Mouse (Mus musculus): ENCODE measurements around the gene Ccdc173.

The Ccdc173 gene

GRCm38 (mm10) chr2:69790285-69790684, 910 bp upstream of the Ccdc173 start:
- peak; percentile 58 to 77 for DNase-seq (ENCODE audit: low read depth in 1 of 2, low spot score in 2 of 2)

- no peak for DNase-seq (ENCODE audit: low read depth in 1 of 2, low spot score in 2 of 2)
Measured at GRCm38 (mm10) chr2:69788974-69789373, 401 bp downstream of the Ccdc173 start.

GRCm38 (mm10) chr2:69778836-69779177, 10.6 kb downstream of the Ccdc173 start:
- DNase-seq (ENCODE audit: low read depth in 1 of 2, low spot score in 2 of 2) = no peak

GRCm38 (mm10) chr2:69777985-69778835, 11.2 kb downstream of the Ccdc173 start:
- no peak for DNase-seq (ENCODE audit: low read depth in 1 of 2, low spot score in 2 of 2)

DNA sequence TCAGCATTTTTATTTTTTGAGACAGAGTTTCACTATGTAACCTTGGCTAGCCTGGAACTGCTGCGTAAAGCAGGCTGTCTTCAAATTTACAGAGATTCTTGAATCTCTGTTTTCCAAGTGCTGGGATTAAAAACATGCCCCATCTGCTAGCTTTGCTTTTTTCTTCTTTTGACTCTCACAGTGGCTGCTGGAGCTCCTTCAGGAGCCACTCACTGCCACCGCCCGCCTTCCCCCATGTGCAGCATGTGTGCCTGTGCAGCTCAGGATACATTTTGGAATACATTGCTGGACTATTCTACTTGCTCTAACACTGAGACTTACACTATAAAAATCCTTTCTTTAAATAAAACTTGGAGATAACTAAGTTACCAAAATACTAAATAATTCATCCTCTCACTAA, 16.0 kb downstream of the Ccdc173 start:
- no peak for DNase-seq (ENCODE audit: low read depth in 1 of 2, low spot score in 2 of 2)

- DNase-seq (ENCODE audit: low read depth in 1 of 2, low spot score in 2 of 2) = no peak
Measured at GRCm38 (mm10) chr2:69764716-69765115, 24.7 kb downstream of the Ccdc173 start.

- DNase-seq (ENCODE audit: low read depth in 1 of 2, low spot score in 2 of 2) = no peak
Measured at GRCm38 (mm10) chr2:69763340-69763739, 26.0 kb downstream of the Ccdc173 start.

- DNase-seq (ENCODE audit: low read depth in 1 of 2, low spot score in 2 of 2) = no peak
Measured at GRCm38 (mm10) chr2:69760980-69761379, 28.4 kb downstream of the Ccdc173 start.

DNA sequence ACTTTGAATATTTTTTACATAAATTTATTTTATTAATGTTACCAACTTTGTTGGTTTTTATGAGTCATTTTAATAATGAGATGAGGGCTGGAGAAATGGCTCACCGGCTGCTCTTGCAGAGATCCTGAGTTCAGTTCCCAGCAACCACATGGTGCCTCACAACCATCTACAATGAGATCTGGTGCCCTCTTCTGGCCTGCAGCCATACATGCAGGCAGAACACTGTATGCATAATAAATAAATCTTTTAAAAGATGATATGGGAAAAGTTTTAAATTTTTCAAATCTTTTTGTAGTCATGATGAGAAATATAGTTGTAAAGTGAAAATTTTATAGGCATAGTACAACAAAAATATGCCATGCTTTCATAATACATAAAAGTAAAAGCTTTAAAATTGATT, 44.3 kb downstream of the Ccdc173 start:
- no peak for DNase-seq (ENCODE audit: low read depth in 1 of 2, low spot score in 2 of 2)

- DNase-seq (ENCODE audit: low read depth in 1 of 2, low spot score in 2 of 2) = no peak
Measured at GRCm38 (mm10) chr2:69723519-69723825, 65.9 kb downstream of the Ccdc173 start.

DNA sequence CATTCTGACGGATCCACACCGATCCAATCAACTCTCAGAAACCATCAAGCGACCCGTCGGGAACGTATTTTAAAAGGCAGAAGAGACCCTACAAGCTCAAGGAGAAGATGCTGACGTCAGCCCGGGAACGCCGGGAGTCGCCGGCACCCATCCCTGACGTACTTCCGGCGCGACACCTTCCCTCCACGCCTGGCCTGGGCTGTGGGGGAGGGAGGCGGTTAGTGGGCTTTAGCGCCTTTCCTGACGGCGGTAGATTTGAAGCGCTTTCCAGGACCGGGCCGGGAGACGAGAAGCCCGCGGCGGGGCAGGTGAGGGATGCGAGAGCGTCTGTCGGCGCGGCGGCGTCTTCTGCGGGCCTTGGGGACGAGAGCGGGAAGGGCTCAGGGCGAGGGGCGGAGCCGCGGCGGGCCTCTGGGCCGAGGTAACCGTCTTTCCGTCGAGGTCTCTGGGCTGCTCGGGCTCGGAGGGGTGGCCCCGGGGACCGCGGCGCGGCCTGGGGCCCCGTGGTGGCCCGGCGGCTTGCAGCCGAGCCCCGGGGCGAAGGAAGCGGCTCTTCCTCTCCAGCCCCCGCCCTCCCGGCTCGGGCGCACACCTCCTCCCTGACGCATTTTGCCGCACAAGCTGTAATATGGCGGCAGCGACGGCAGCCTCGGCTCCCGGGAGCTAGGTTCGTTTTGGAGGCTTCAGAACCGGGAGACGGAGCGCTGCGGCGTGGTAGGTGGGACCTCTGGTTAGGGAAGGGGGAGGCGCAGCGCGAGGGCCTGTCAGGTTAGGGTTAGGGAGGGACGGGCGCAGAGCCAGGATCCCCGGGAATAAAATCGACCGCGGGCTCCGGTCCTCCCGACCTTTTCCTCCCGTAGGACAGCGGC, 66.5 kb downstream of the Ccdc173 start:
- DNase-seq (ENCODE audit: low read depth in 1 of 2, low spot score in 2 of 2) = peak; percentile 71 to 81

- DNase-seq (ENCODE audit: low read depth in 1 of 2, low spot score in 2 of 2) = no peak
Measured at GRCm38 (mm10) chr2:69722273-69722649, 67.1 kb downstream of the Ccdc173 start, which contains the start of gene Ppig. Gene Ppig, plus strand, starts transcription at chr2:69722545.

DNA sequence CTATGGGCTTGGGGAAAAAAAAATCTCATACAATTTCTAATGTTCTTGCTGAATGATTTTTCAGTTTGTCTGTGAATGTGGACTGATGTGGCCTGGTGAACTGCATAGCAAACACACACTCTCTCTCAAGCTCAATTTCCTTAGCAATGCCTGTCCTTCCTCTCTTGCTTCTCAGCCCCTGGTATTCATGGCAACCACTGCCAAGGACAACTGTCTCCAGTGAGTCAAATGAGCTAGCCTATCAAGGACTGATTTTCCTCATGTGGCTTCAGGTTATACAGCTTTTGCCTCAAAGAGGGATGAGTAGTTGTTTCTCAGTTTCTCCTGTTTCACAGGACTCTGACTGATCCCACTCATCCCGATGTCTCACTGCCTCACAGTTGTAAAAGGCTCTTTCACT, 70.3 kb downstream of the Ccdc173 start:
- no peak for DNase-seq (ENCODE audit: low read depth in 1 of 2, low spot score in 2 of 2)

GRCm38 (mm10) chr2:69716483-69716882, 72.9 kb downstream of the Ccdc173 start:
- DNase-seq (ENCODE audit: low read depth in 1 of 2, low spot score in 2 of 2) = no peak

- DNase-seq (ENCODE audit: low read depth in 1 of 2, low spot score in 2 of 2) = no peak
Measured at GRCm38 (mm10) chr2:69714126-69714525, 75.2 kb downstream of the Ccdc173 start.

DNA sequence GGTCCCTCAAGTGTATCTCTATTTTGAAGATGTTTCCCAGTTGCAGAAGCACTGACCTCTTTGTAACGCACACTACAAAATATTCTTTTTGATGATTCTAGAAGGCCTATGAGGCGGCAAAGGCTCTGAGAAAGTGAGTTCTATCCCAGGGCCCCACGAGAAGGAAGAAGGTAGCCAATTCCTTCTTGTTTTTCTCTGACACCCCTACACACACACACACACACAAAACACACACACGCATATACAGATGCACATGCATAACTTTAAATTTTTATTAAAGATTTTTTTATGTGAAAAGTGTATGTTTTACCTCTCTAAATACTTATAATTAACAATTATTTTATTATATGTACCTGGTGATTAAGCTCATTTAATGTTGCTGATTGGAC, 75.8 kb downstream of the Ccdc173 start:
- no peak for DNase-seq (ENCODE audit: low read depth in 1 of 2, low spot score in 2 of 2)

DNA sequence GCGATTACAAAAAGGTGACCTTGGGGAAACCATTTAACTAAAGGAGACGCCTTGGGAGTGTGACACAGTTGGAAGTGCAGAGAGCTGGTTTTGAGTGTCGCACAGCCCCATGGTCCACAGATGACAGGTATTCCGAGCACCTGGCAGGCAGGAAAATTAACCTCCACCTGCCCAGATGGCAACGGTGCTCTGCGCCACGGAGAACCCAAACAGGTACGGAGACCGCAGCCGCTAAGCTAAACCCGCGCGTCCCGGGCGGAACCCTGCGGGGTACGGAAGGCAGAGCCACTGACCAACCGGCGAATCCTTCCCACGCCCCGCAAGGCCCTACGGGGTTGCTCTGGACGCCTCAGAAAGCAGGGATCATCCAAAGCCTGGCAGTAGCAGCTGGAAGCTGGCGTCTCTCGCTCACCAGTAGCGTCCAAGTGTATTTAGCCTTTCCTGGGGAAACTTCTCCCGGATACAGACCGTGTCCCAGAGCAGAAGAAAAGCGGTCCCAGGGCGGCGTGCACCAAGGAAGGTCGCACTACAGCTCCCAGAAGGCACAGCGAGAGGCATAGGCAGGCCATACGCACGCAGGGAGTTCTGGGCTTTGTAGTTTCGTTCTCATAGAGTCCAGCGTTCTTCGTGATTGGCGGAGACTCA, 76.3 kb downstream of the Ccdc173 start, which contains the start of gene Fastkd1:
Gene Fastkd1 (minus strand): TSS at position 536 of the 645 bp plus-strand sequence.
- peak; percentile 60 to 67 for DNase-seq (ENCODE audit: low read depth in 1 of 2, low spot score in 2 of 2)

DNA sequence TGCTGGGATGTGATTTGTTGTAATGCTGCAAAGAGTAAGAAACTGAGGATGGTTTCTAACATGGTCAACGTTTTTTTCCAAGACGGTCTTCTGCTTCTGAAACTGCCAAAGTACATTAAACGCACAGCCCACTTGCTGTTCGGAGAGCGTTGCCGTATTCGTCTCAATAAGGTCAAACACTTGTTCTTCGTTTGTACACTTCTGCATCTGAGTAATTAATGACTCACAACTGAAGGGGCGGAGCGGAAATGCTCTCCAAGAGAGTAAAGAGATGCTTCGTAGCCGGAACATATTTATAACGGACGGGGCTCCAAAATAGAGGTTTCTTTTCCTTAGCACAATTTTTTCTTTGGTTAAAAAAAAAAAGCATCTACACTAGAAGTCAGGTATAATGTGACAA, 77.2 kb downstream of the Ccdc173 start:
- DNase-seq (ENCODE audit: low read depth in 1 of 2, low spot score in 2 of 2) = no peak

Measured in monocyte, adult 2 months (primary cell).